Mouse (Mus musculus): Measurements from ENCODE around the gene Mmel1.
A peak's percentile ranks its signal among the peaks of the same experiment; 100 is the strongest.

The Mmel1 gene

DNA sequence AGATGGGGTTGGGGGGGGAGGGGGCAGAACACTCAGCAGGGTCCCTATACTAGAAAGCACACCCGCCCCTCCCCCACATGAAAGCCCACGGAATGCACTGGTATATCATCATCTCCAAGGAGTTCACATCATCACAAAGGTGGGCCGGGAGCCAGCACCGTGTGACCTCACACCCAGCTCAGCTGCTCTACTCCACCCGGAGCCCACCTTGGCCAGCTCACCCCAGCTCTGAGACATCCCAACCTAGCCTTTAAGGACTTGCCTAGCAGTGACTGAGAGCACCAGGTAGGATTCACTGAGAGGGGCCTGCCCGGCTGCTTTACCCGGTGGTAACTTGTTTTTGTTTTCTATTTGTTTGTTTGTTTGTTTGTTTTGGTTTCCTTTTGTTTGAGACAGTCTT, at the start of gene Mmel1:
Gene Mmel1 (plus strand): TSS at position 146 of the 400 bp plus-strand sequence.
- no peak for DNase-seq (ENCODE audit: low read depth, low spot score)

DNA sequence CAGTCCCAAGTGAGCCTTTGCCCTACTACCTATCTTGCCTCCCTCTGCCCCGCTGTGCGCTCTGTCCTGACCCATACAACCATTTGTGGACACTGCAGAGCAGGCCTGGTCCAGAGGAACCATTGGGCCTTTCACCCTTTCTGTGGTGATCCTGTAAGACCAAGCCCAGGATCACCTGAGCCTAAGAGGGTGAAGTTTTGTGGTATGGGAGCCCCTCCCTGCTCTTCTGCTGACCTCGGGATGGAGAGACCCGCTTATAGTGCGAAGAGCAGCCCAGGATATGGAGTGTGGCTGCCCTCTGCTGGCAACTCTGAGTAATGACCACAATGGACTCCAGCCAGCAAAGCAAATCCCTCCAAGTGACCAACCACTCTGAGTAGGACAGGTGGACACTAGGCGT, 43.7 kb upstream of the Mmel1 start:
- peak; percentile 64 for DNase-seq (ENCODE audit: low read depth, low spot score)

DNA sequence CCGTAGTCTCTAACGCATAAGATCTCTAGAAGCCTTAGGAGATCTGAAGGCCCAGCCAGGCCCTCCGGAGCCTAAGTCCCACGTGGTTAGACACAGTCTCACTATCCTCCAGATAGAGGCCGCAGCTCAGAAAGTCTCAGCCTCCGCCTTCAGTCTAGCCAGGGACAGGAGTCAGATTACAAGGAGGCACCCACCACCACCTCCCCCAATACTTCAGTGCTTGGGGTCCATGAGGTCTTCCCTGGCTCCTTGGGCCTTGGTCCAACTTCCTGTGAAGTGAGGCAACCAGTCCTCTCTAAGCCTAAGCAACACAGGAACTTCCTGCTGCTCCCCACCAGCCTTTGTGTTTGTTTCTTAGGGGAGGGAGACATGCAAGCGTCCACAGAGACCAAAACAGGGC, 43.2 kb upstream of the Mmel1 start:
- no peak for DNase-seq (ENCODE audit: low read depth, low spot score)

DNA sequence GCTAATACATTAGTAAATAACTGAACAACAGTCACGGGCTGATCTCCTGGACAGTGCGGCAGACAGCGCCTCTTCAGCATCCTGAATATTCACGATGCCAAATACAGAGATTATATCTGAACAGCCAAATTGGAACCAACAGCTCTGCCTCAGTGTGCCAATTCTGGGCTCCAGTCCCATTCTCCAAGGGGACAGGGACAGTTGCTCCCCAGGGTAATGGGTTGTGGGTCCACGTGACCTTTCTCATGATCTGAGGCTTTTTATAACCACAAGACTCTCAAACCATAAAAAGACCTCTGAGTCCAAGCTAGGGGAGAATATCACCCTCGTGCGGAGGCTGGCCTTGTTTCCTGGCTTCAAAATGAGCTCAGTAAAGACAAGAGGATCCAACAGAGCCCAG, 42.2 kb upstream of the Mmel1 start:
- DNase-seq (ENCODE audit: low read depth, low spot score) = no peak

DNA sequence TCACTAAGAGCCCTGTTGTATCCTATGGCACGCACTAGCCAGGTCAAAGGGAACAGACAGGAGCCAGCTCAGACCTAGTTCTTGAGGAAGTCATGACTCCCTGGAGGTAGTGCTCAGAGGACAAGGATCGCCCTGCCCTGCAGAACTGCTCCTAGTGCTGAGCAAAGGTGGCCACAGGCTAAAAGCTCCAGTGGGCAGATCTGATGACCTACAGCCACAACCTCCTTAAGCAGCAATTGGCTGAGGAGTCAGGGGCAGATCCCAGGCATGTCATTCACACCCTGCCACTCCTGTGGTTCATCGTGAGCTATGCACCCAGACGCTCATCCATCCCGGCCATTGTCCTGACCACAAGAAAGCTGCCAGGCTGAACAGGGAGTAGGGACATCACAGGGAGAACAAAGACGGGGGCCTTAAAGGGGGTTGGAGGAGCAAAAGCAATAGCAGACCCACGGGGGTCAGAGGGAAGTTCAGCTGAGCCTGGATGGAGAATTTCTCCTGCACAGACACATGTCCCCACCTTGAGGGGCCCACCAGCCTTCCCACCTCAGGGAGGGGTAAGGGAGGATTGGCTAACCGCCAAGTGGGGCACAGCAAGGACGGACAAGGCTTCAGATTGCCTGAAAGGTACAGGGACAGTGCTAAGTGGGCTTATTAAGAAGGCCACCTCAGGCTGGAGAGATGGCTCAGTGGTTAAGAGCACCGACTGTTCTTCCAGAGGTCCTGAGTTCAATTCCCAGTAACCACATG, 41.3 kb upstream of the Mmel1 start:
- DNase-seq (ENCODE audit: low read depth, low spot score) = no peak

DNA sequence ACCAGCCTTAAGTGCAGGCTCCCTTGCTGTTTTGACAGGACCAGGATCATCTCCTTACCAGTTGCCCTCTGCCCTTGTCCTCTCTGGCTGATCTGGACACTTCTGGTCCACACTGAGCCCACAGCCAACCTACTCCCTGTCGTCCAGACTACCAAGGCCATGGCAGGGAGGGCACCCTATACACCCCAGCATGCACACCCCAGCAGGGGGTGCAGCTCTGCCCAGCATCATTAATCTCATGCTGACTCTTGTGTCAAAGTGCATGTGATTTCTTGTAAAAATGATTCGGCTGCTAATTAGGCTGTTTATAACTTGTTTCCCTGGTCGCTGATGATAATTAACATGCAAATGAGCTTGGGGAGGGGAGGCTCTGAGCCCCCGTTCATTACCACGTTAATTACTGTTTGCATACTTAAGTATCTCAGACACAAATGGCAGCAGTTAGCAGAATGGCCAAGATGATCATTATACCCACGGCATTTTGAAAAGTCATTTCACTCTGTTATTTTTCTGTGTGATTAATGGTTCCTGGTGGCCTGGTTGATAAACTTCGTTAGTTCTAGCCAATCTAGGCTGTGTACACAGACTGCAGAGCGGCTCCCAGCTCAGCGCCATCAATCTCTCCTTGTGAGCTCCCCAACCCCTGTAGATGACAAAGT, 37.3 kb upstream of the Mmel1 start:
- no peak for DNase-seq (ENCODE audit: low read depth, low spot score)

DNA sequence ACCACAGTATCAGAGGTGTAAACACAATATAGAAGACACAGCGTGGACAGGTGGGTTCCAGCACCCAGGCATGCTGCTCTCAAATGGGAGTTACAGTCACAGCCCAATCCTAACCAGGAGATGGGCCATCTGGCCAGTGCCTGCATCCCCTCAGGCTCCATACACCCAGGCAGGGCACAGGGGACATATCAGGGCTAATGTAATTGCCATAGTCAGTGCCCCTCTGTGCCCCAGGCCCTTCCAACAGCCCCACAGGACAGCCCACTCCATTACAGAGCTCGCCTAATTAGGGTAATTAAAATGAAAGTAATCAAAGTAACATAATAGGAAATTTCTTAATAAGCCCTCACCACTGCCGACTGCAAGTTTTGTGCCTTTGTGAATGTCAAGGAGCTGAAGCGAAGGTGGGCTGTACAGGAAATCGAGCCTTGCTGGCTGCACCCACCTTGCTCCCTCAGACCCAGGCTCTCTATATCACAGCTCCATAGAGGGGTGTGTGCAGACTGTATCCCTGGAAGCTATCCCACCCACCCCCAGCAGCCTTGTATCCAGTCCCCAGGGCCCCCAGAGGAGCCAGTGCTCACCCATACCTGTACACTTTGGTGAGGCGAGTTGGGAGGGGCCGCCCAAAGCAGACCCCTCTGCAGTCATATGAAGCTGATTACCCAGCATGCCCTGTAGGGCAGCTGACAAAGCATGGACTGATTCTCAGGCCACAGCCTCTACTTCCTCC, 33.0 kb upstream of the Mmel1 start:
- no peak for DNase-seq (ENCODE audit: low read depth, low spot score)

DNA sequence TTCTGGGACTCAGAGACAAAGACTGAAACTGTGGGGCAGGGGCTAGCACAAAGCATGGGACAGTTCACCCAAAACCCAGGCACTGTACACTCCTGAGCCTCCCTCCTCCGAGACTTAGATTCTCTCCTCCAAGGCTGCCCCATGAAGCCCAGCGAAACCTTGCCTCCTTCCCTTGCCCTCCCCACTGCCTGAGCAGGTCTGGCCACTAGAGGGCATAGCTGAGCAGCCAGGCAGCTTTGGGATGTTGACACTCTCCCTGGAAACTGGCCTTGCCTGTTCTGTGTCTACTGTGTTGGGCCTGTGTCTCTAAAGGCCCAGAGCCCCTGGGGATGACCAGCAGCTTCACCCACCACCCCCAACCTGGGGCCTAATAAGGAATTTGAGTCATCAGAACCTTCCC, 32.2 kb upstream of the Mmel1 start, which contains the start of gene Ttc34:
Gene Ttc34 (plus strand): TSS at position 290 of the 400 bp plus-strand sequence.
- DNase-seq (ENCODE audit: low read depth, low spot score) = peak; percentile 78

DNA sequence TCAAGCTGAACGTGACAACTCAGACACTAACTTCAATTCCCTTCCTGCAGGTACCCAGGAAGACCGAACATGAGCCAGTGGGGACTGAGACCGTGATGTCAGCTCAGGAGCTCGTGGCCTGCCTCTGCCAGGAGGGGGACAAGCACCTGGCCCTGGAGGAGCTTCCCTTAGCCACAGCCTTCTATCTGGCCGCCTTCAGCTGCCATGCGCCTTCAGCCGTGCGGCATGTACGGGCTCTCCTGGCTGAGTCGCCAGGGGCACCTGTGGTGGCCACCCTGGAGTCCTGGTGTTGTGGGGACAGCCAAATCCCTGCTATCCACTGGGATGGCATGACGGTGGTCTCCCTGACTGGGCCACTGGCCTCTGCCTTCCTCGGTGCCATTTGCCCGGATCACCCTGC, 30.6 kb upstream of the Mmel1 start:
- DNase-seq (ENCODE audit: low read depth, low spot score) = no peak

DNA sequence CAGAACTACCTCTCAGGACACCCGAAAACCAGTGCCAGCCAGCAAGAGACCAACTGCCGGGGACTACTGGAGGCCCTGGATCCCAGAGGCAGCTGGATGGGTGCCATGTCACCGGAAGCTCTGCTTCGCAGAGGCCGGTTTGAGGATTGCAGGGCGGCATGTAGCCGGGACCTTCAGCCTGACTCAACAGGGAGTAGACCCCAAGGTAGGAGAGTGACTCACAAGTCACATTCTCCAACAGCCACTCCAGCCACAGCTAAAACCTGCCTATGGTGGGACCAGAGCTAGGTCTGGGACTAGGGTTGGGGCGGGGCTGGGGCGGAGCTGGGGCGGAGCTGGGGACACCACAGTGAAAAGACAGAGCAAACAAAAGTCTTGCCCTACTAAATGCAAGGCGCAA, 30.0 kb upstream of the Mmel1 start:
- peak; percentile 81 for DNase-seq (ENCODE audit: low read depth, low spot score)

DNA sequence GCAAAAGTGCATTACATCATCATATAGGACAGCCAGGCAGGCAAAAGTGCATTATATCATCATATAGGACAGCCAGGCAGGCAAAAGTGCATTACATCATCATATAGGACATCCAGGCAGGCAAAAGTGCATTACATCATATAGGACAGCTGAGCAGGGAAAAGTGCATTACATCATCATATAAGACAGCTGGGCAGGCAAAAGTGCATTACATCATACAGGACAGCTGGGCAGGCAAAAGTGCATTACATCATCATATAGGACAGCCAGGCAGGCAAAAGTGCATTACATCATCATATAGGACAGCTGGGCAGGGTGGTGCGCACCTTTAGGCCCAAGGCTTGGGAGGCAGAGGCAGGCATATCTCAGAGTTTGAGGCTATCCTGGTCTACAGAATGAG, 16.7 kb upstream of the Mmel1 start:
- no peak for DNase-seq (ENCODE audit: low read depth, low spot score)

DNA sequence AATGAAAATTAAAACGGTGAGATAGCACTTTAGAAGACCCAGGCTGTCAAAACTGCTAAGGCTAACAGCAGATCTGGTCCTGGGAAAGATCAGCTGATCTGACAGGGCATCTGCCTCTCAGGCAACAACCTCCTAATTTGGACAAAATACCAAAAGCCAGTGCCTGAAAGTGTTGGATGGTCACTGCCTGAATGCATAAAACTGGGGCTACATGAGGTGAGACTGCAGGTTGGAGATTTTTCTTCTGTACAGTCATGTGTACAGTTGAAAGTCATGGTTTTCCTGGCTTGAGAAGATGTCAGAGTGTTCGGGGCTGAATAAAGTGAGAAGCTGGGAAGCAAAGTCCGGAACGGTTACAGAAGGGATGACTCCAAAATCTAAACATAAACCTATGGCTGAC, 15.5 kb upstream of the Mmel1 start:
- no peak for DNase-seq (ENCODE audit: low read depth, low spot score)

DNA sequence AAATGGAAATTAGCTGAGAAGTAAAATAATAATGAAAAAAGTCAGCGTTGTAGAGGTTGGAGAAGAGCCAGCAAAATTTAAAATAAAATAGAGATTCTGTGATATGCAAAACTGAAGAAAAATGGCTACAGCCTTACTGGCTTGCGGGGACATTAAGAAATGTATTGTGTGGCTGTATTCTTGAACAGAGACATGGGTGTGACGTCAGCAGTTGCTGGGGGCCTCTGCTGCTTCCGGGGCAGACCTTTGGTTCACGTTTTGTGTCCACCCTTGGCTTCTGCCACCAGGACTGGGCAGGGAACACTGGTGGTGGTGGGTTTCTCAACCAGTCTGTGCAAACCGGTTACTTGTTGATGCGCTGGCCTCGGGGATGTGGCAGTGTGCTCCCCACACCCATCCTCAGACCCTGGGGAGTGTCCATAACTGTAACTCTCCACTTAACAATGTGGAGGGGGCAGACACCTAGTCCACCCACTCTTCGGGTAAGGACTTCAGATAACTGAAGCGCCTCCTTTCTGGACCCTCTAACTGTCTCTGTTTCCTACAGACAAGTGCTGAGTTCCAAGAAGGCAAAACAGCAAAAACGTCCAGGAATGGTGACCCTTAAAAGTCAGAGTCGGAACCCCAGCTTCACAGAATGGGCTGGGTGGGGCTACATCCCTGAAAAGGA, 14.6 kb upstream of the Mmel1 start:
- DNase-seq (ENCODE audit: low read depth, low spot score) = no peak

DNA sequence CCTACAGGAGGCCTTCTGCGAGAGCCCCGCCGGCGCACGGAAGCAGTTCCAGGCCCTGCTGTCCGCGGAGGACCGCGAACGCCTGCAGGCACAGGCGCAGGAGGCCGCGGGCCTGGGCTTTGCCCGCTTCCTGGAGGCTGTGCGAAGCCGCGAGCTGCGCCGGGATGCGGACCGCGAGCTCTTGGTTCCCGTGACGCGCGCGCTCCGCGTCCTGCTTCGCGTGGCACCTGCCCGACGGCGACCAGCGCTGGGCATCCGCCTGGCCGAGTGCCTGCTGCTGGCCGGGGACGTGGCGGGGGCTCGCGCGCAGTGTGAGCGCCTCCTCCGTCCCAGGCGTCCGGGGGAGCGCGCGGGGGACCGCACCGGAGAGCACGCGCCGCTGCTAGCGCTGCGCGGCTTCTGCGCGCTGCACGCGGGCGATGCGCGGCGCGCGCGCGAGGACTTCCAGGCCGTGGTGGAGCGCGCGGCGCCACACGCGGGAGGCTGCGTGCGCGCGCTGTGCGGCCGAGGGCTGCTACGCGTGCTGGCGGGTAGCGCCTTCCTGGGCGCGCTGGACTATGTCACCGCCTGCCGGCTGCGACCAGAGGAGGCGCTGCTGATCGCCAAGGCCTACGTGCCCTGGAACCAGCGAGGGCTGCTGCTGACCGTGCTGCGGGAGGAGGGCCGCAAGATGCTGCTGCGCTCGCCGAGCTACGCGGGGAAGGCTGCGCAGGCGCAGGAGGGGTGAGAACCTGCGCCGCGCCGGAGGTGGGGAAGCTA, 13.5 kb upstream of the Mmel1 start:
- DNase-seq (ENCODE audit: low read depth, low spot score) = peak; percentile 92

DNA sequence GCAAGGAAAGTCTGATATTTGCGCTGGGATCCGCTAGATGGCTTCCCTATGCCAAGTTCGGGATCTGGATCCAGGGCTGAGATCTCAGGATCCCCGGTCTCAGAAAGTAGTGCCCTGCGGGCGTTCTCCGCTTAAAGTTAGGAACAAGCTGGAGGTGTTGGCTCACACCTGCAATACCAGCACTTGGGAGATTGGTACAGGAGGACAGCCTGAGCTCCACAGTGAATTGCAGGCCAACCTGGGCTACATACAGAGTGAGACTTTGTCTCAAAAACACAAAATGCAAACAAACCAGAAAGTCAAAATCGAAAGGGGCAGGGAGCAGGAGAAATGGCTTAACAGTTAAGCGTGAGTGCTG, 12.9 kb upstream of the Mmel1 start:
- DNase-seq (ENCODE audit: low read depth, low spot score) = no peak

DNA sequence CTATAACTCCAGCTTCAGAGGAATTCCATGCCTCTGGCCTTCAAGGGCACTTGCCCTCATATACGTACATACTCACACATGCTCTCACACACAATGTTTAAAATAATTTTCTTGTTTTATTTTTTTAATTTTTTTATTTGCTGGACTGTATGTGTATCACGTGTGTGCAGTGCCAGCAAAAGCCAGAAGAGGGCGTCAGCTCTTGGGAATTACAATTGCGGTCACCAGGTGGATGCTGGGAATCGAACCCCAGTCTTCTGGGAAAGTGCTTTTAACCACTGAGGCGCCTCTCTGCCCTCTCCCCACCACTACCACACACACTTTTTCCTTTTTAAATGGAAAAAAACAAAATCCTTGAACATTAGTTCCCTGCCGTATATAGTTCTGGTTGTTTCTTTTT, 12.5 kb upstream of the Mmel1 start:
- peak; percentile 57 for DNase-seq (ENCODE audit: low read depth, low spot score)

DNA sequence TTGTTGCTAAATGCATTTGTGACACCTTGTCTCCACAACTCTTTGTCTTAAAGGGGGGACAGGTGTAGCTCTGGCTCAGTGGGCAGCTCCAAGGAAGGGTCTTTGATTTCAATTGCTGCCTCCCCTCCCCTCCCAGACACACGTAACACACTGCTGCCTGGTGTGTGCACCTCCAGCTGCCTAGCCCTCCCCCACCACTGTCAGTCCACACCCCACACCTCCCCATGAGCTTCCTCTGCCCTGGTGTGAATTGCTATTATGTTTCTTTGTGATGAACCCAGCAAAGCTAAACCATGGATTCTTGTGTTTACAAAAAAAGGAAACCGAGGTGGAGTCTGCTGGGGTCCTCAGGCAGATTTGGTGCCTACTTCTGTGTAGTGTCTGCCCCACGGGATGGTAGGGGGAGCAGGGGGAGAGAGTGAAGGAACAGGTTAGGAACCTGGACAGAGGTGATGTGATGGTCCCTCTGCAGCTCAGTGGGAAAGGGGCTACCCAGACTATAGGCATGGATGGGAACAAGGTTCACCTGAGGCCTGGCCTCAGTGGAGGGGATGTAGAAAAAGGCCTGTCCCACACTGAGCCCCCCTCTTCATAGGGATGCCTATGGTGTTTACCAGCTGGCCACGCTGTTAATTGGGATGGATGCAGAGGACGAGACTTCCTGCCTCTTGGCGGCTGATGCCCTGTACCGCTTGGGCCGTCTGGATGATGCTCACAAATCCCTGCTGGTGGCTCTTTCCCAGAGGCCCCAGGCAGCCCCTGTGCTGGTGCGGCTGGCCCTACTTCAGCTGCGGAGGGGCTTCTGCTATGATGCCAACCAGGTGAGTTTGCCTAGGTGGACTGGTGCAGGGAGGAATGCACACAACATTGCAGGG, 11.8 kb upstream of the Mmel1 start:
- DNase-seq (ENCODE audit: low read depth, low spot score) = no peak

DNA sequence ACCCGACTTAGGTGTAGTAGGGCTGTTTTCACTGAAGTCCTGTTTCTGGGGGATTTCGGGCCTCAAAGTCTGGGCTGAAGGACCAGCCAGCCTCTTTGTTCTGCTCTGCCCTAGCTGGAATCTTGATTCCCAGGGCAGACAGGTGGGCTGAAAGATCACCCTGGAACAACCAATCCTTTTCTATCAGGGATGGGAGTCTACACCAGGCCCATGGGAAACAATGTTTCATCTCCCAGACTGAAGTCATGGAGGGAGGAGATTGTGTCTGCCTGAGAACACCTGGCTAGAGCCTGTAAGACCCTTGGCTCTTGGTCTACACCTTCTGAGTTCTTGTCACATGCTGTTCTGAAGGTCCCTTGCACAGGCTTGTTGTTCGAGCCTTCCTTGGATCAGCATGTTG, 10.8 kb upstream of the Mmel1 start:
- no peak for DNase-seq (ENCODE audit: low read depth, low spot score)

DNA sequence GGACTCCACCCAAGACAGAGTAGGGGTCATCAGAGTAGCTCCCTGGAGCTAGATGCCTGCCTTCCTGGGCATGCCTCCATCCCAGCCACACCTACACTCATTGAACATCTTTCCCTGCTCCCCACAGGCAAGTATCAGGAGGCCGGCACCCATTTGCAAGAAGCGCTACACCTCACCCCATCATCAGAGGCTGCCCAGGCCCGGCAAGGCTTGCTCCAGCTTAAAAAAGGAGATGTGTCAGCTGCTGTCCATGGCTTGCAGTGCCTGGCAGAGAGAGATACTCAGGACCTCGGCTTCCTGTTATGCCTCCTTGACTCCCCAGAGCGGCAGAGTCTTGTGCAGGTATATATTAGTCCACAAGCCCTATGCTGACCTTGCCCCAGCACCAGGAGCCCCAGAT, 7.4 kb upstream of the Mmel1 start:
- DNase-seq (ENCODE audit: low read depth, low spot score) = no peak

DNA sequence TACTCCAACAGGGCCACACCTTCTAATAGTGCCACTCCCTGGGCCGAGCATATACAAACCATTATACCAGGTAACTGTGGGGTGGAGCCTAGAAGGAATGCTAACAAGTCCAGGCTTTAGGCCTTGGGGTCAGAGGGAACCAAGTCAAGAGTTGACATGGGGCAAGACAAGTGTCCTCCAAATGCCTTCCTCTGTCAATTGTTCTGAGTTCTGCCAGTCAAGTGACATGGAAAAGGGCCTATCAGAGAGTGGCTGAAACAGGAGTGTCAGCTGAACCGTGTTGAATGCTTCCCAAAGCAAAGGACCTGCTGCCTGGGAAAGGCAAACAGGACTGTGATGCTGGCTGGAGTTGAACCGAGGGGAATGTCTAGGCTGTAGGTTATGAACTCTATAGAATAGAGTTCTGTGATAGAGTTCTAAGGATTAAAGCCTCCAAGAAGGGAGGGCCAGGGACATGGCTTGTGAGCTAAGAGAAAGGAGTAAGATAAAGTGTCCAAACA, 5.9 kb upstream of the Mmel1 start:
- DNase-seq (ENCODE audit: low read depth, low spot score) = no peak

Data from R1 (cell line).